Mouse (Mus musculus) ovary, adult 2 months (tissue): Measurements from ENCODE around the gene Med23. TPM values are rescaled to one million over a fixed set of nuclear protein-coding genes. Genes with fewer than 3 reads are reported as not detected.

Experiments
- polyA plus RNA-seq: library from polyadenylated mRNA; depleted of rRNA; stranded (reverse); fragments of >200 nt; gene quantifications from 2 replicates; pipeline ENCODE4 v1.2.3, GENCODE M21; 2012; rRNA removed

Med23 gene
- polyA plus RNA-seq: 26.2 and 31.4 TPM in 2 replicates

GRCm38 (mm10) chr10:24869760-24870290 is at the start of gene Med23:
Med23 (plus strand) TSS chr10:24869986.

GRCm38 (mm10) chr10:24842676-24843075 is 27.1 kb upstream of the Med23 start, which contains the start of gene Enpp3:
Enpp3 (minus strand) TSS chr10:24842823.

GRCm38 (mm10) chr10:24926962-24927720 is 57.4 kb downstream of the Med23 start, which contains the start of gene Arg1:
Arg1 (minus strand) TSS chr10:24927484.

Other genes starting within 250 kb of the Med23 start
- gene Enpp1, start 157.8 kb upstream of the Med23 start, polyA plus RNA-seq: 2.7 and 3.0 TPM in 2 replicates
- 5.6 and 5.8 TPM in 2 replicates for gene Enpp3, start 27.2 kb upstream of the Med23 start, polyA plus RNA-seq
- 1.1 and 5.8 TPM in 2 replicates for gene Arg1, start 57.5 kb downstream of the Med23 start, polyA plus RNA-seq